Mouse (Mus musculus): ENCODE data around the gene Klhl12.
"Not testable (repeated sequence)": the region's sequence is repeated elsewhere in the genome, so short reads cannot be mapped to it uniquely, and the experiment has no call there.

The Klhl12 gene

DNA sequence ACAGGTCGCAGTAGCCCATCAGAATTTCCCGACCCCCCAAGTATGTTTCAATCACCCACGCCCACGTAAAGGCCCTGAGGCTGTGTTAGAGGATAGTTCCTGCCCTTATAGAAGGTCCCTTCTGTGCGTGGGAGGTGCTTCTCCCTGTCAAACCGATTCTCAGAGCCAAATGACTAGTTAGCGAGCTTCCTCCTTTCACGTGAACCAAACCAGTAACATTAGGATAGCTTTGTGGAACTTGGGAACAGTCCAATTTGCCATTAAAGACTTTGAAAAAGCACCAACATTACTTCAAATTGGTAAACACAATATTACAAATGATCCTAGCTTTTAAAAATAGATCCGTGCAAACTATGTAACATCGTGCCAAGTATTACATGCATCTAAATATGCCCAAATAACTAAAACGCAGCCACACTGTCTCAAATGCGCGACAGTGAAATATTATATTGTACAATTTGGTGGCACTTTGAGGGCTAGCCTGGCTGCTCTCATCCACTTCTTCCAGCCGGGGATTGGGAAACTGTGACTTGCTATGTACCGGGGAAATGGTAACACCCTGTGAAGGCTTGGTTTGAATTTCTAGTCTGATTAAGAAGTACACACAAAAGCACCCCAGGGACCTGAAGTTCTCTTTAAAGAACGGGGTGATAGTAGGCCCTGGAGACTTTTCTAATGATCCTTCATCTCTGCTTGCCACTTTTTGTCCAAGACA, 58.7 kb downstream of the Klhl12 start:
- in situ Hi-C loops (cut with MboI, MseI), result no loop called here

DNA sequence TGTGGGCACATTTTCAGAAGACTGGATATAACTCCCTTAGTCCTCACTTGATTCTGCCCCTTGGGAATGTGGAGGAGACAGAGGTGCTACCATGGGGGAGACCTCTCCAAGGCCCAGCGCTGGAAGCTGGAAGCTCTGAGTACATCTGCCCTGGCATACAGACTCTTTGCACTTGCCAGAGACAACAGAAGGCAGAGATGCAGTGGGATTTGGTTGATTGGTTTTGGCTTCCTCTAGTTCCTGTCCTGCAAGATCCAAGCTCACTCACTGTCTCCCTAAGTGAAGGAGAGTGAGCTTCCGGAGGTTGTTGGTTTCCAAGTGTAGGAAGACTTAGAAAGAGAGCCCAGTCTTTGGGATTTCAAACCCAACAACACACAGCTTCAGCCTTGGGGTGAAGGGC, 60.6 kb downstream of the Klhl12 start:
- in situ Hi-C loops (cut with MboI, MseI), result no loop called here

DNA sequence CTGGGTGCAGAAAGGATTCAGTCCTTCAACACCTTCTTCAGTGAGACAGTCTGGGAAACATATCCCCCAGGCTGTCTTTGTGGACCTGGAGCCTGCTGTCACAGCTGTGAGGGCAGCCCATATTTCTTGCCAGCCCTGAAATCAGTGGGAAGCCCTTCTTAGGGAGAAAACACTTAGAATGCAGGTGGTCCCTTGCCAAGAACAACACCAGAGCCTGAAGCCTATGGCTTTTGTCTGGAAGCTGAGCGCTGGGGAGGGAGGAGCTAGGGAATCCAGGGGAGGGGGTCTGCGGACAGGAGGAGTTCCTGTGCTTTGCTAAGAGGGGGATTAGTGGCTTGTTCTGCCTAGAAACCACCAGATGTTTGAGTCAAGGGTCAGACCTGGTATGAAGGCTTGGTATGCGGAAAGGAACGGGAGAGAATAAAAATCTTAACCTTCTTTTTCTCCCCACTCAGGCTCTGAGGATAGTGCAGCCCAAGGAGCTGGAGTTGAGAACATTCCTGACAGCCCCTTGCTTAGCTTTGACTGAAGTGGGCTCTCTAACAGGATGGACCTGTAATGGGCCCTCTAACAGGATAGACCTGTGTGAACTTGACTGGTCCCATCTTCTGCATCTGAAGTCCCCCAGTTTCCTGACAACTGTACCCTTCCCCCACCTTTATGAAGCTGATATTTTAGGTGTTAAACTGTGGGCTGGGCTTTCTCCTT, 61.3 kb downstream of the Klhl12 start:
- in situ Hi-C loops (cut with MboI, MseI), result no loop called here

DNA sequence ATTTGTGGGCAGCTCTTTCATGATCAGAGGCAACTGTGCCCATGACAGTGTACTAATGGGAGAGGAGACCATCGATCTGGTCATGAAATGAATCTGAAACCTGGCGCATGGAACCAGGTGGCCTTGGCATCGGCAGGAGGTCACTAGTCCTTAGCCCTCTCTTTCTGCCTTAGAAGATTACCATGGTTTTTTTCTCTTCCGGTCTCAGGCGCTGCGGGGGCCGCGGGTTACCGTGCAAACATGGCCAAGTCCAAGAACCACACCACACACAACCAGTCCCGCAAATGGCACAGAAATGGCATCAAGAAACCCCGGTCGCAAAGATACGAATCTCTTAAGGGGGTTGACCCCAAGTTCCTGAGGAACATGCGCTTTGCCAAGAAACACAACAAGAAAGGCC, 62.5 kb downstream of the Klhl12 start:
- in situ Hi-C loops (cut with MboI, MseI), result not testable (repeated sequence)

DNA sequence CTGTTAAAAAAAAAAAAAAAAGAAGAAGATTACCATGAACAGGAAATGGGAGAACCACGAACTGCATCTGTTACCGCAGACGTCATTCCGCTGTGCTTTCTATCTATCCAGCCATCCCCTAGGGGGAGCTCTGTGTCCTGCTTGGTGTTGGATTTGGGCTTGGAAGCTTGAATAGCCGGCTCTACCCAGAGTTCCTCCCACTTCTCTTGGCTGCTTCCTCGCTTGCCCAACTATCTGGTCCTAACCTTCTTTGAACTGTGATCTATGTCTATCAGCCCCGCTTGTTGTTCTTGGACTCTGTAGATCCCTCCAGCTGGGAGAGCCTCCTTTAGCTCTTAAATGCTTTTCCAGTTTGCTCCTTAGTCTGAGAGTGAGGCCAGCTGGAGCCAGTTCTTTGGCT, 63.3 kb downstream of the Klhl12 start:
- in situ Hi-C loops (cut with MboI, MseI), result no loop called here

DNA sequence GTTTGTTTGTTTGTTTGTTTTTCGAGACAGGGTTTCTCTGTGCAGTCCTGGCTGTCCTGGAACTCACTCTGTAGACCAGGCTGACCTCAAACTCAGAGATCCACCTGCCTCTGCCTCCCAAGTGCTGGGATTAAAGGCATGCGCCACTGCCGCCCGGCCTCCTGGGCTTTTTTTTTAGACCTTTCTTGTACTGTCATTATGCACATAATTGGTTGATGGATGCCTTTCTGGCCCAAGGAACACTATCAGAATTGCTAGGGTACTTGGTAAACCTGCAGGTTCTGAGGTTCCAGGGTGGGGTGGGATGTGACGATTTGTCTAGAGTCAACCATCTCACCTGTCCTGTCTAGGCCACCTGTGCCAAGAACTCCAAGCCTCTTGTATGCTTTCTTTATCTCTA, 63.9 kb downstream of the Klhl12 start:
- in situ Hi-C loops (cut with MboI, MseI), result not testable (repeated sequence)

DNA sequence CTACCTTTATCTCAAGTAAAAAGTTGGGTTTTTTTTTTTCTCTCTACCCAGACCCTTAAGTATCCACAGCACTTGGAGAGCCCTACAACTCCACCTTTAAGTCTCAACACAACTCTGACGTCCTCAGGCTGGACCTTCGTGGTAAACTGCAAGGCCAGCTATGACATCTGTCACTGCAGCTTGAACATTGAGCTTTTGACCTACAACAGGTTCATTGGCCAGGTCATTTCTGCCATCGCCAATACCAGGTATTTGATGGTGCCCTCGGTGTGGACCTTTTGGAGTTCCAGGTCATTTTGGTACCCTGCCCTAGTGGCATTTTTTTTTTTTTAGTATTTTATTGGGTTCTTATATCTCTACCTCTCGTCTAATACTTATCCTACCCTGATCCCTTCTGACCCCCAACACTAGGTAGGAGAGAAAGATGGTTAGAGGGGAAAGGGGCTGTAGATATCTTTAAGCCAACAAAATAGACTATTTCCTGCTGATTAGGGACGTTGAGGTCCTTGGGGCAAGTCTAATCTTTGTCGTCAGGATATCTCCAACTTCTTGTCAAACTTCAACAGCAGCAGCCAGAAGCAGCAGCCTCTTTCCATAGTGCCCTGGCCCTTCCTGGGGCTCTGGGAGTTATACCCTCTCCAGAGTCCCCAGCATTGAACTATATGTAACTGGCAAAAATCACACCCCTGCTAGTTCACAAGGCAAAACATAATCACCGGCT, 64.8 kb downstream of the Klhl12 start:
- in situ Hi-C loops (cut with MboI, MseI), result loop anchor here (10.0 kb wide), 1 partner anchor 75 kb away; no protein-coding TSS in a partner anchor

DNA sequence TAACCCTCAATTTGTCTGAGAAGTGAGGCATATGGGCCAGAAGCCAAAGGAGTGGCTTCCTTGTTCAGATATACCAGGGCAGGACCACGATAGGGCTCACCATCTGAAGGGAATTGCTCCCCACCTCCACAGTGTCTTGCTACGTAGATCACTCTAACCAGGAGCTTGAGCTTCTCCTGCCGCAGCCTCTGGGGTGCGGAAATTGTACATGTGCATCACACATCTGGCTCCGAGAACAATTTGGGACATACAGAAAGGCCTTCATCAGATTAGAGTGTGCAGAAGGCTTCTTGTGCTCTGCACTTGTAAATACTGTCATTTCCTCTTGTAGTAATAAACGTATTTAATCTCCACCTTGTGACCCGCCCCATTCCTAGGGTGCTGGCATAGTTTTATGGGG, 65.8 kb downstream of the Klhl12 start:
- in situ Hi-C loops (cut with MboI, MseI), result loop anchor here (10.0 kb wide), 1 partner anchor 74 kb away; no protein-coding TSS in a partner anchor

DNA sequence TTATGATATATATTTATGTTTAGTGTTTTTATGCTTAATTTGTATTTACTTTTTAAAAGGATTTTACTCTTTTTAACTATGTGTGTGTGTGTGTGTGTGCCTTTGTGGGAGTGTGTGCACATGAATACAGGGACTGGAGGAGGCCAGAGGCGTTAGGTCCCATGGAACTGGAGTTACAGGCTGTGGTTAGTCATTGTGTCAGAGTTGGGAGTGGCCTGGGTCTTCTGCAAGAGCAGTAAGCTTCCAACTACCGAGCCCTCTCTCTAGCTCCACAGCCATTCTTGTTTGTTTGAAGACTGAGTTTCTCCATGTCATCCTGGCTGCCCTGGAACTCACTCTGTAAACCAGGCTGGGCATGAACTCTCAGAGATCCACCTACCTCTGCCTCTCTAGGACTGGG, 67.0 kb downstream of the Klhl12 start:
- in situ Hi-C loops (cut with MboI, MseI), result loop anchor here (10.0 kb wide), 1 partner anchor 72 kb away; no protein-coding TSS in a partner anchor

DNA sequence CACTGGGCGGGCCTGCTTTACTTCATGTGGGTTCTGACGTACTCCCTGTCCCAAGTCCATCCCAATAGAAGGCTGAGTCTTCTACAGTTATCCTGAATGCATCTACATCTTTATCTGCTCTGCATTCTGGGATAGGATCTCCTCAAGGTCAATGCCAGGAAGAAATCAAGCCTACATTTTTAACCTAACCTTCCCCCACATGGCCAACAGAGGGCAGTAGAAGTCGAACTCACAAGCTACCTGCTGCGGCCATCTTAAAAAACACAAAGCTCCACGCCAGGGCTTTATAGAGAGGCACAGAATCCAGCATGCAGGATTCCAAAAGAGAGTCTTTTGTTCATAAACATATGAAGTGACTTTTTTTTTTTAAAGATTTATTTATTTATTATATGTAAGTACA, 69.1 kb downstream of the Klhl12 start:
- in situ Hi-C loops (cut with MboI, MseI), result loop anchor here (10.0 kb wide), 1 partner anchor 70 kb away; no protein-coding TSS in a partner anchor

DNA sequence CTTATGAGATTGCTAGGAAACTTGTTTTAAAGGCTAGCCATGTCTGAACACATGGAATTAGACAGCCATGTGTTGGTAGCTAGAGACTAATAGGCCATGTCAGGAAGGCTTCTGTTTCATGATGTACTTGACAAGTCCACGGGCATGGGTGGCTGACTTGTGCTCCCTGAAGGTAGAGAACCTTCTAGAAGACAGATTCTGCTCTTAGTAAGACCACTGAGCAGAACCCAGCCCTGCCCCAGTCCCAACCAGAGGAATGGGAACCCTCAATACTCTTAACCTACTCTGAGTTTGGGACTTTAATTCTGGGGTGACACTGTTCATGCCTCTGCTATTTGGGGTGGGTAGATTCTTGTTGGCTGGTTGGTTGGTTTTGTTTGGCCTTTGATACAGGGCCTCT, 69.7 kb downstream of the Klhl12 start:
- in situ Hi-C loops (cut with MboI, MseI), result loop anchor here (10.0 kb wide), 1 partner anchor 70 kb away; no protein-coding TSS in a partner anchor

DNA sequence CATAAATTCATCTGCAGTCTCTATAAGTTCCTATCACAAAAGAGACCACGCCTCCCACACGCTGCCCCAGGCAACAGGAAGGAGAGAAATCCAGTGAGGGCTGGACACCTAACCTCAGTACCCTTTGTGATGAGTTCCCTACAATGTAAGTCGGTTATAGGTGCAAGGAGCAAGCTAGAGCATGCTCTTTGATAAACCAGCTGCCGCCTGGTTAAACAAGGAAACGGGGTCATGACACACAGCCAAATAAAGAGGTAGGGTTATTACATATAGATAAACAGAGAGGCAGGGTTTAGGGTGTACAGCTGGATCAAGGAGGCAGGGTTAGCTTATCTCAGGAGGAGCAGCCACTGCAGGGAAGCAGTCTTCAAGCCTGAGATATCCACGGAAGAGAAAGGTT, 71.4 kb downstream of the Klhl12 start:
- in situ Hi-C loops (cut with MboI, MseI), result loop anchor here (10.0 kb wide), 1 partner anchor 68 kb away; no protein-coding TSS in a partner anchor

DNA sequence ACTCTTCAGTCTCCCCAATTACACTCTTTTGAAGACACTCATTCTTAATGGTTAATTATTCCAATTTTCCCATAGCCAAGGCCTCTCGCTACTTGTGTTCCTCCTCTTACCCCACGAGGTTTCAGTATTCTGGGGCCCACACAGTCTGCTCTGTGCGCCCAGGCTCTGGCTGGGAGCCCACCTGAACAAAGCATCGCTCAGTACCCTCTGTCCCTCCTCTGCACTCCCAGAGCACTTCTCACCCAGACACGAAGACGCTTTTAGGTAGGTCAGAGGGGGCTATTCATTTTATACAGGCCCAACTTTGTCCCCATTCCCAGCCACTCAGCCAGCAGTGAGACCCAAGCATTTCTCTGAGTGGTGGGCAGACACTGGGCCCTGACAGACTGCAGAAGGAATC, 75.3 kb downstream of the Klhl12 start:
- in situ Hi-C loops (cut with MboI, MseI), result no loop called here

DNA sequence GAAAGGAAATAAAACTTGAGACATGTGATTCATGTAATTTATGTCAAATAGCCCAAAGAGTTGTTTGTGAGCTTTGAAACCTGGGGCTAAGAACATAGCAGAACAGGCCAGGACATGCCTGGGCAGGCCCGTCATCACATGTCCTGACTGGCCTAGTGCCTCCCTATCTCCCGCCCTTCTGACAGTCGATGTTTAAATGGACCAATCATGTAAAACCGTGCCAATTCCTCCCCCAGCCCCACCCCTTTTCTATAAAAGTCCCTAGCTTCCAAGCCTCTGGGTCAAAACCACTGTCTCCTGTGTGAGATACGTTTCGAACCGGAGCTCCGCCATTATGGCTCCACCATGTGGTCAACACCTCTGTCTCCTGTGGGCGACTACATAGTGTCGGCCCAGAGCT, 78.4 kb downstream of the Klhl12 start:
- in situ Hi-C loops (cut with MboI, MseI), result not testable (repeated sequence)

DNA sequence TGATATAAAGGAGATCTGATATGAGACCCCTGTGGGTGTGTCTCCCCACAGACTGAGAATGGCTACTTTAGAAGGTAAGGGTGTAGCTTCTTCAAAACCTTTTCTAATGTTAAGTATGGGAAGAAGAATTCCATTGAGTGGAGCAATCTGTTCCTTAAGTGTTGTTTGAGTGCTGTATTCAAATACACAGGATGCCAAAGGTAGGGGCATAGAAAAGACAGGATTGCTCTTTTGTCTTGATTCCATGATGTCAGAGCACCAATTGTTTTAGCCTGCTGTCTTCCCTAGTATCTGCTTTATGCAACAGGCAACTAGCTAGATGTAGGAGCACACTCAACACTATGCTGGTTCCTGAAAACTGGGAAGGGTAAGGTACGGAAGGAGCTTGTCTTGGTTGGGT, 79.7 kb downstream of the Klhl12 start:
- in situ Hi-C loops (cut with MboI, MseI), result no loop called here

DNA sequence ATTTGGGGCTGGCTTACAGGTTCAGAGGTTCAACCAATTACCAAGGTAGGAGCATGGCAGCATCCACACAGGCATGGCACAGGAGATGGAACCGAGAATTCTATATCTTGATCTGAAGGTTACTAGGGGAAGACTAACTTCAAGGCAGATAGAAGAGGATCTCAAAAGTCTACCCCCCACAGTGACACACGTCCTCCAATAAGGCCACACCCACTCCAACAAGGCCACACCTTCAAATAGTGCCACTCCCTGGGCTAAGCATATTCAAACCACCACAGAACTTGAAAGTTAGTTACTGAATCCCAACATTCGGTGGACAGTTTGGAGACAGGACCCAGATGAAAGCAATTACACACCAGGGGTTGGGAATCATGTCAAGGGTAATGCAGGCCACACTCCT, 80.2 kb downstream of the Klhl12 start:
- in situ Hi-C loops (cut with MboI, MseI), result no loop called here

DNA sequence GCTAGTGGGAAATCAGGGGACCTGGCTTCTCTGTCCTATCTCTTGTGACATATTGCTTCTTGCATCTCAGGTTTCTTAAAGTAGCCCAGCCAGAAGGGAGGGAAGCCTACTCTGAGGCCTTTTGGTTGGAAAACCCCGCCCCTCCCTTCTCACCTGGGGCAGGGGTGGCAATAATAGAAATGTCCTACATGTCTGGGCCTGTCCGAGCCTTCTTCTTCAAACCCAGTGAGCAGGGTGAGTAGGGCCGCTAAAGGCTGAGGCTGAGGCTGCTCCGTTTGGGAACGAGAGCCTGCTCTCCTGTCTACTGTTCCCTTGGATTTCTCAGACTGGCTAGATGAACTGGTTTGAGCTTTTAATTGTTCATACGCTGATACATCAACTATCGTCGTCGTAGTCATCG, 85.3 kb downstream of the Klhl12 start:
- in situ Hi-C loops (cut with MboI, MseI), result no loop called here

Measured in T-helper 1 cell (primary cell).